Mouse (Mus musculus) embryonic facial prominence, embryonic 15.5 days (tissue): ENCODE results near the gene Dock4. TPM values are rescaled to one million over a fixed set of nuclear protein-coding genes. Genes with fewer than 3 reads are reported as not detected.

Experiments used
- ATAC-seq: fragments of 200-750 bp; cut with Nextera tagmentation; 2 replicates; pipeline ENCODE4 v1.8.0; 2017; ENCODE audit warnings: low read depth, moderate TSS enrichment; ENCODE audit not compliant: insufficient number of reproducible peaks, low FRiP score, low TSS enrichment
- H3K27ac ChIP-seq: fragments of 300-500 bp; sonication (generic); replicated peaks from 2 replicates; pipeline ENCODE4 v1.5.1; 2015; ENCODE audit warnings: mild to moderate bottlenecking, inconsistent platforms
- H3K27me3 ChIP-seq: fragments of 300-500 bp; sonication (generic); 2 replicates; pipeline ENCODE4 v1.6.1; 2015; ENCODE audit warnings: inconsistent platforms
- H3K36me3 ChIP-seq: fragments of 300-500 bp; sonication (generic); 2 replicates; pipeline ENCODE4 v1.6.1; 2015; ENCODE audit warnings: mild to moderate bottlenecking, inconsistent platforms
- H3K4me1 ChIP-seq: fragments of 300-500 bp; sonication (generic); 2 replicates; pipeline ENCODE4 v1.6.1; 2015; ENCODE audit warnings: inconsistent platforms
- H3K4me2 ChIP-seq: fragments of 300-500 bp; sonication (generic); replicated peaks from 2 replicates; pipeline ENCODE4 v1.6.1; 2015; ENCODE audit warnings: mild to moderate bottlenecking, inconsistent platforms
- H3K4me3 ChIP-seq: fragments of 300-500 bp; sonication (generic); replicated peaks from 2 replicates; pipeline ENCODE4 v1.5.1; 2015; ENCODE audit warnings: mild to moderate bottlenecking, inconsistent platforms
- H3K9ac ChIP-seq: fragments of 300-500 bp; sonication (generic); 2 replicates; pipeline ENCODE4 v1.6.1; 2015; ENCODE audit warnings: inconsistent platforms
- H3K9me3 ChIP-seq: fragments of 300-500 bp; sonication (generic); replicated peaks from 2 replicates; pipeline ENCODE4 v1.6.1; 2016; ENCODE audit warnings: inconsistent platforms
- WGBS: fragments of 180-500 bp; shearing (Covaris S2); methylation state at CpG from one replicate; pipeline ENCODE4 v1.1.7; 2015; 5-methylcytosine and 5-hydroxymethylcytosine counted together
- polyA plus RNA-seq: library from polyadenylated mRNA; unstranded; fragments of >200 nt; fragmentation: Nextera tagmentation; extraction: Ambion mirVana; gene quantifications from 2 replicates; pipeline ENCODE4 v1.2.1, GENCODE M21; 2015

Gene Dock4
- 12.3 and 12.9 TPM in 2 replicates for polyA plus RNA-seq

DNA sequence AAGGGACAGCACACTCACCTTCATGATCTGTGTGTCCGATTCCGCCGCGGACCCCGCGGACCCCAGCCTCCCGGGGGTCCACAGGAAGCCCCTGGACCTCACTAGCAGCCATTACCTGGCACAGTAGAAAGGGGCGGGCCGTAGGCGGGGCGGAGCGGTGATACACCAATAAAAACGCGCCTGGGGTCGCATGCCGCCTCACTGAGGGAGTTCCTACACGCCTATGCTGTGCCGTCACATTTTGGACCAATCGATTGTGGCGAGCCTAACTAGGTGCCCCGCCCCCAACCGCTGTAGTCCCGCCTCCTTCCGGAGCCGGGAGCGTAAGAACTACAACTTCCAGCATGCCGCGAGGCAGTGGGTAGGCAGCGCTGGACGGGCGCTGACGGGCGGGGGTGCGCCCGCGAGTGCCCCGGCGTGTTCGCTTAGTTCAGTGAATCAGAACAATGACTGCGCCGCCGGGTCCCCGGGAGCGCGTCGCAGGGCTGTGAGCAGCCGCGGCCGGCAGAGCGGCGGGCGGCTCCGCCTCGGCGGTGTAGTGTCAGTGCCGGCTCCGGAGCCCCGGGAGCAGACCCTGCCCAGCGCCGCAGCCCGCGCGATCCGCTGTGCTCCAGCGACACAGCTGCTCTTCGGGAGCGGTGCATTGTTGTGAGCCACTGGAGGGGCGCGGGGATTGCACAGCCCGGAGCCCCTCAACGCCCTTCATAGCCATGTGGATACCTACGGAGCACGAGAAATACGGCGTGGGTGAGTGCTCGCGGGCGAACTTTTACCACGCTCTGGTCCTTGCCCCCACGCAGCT lies at the start of gene Dock4, which contains the start of gene Zfp277:
Gene Dock4 (plus strand): TSS at position 305 of the 802 bp plus-strand sequence.
Gene Zfp277 (minus strand): TSS at position 255 of the 802 bp plus-strand sequence.
- WGBS: under 1% methylated on average over 80 of the region's 80 CpGs
- Histone ChIP-seq H3K9ac (peak within 1 kb of the TSS; percentile 82), H3K36me3 (no peaks in the 10 kb centered on the region), H3K4me2 (peak within 1 kb of the TSS; percentile 86), H3K4me3 (peak within 1 kb of the TSS; percentile 89), H3K27me3 (no peaks in the 10 kb centered on the region), H3K27ac (peak within 1 kb of the TSS; percentile 90), H3K4me1 (peaks cover 19% of the 10 kb centered on the region; the same call in 1 of the 2 replicates), H3K9me3 (no peaks in the 10 kb centered on the region)
- ATAC-seq: peak; percentile 99

DNA sequence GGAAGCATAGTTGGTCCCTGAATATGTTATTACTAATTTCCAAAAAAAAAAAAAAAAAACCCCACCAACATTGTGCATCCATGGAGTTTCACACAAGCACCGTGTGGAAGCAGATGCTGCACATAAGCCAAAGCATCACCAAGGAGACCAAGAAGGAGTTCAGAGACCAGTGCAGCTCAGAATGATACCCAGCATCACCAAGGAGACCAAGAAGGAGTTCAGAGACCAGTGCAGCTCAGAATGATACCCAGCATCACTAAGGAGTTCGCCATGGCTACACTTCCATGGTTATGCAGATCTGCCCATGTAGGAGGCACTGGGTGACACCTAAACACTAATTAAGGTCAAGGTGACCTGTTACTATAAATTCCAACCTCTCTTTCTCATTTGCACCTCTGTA lies 46.8 kb upstream of the Dock4 start:
- Histone ChIP-seq H3K9me3 (no peaks in the 10 kb centered on the region), H3K9ac (no peak overlapping the region), H3K4me2 (no peak overlapping the region), H3K4me3 (no peak overlapping the region), H3K27ac (no peak overlapping the region), H3K36me3 (no peaks in the 10 kb centered on the region), H3K27me3 (no peaks in the 10 kb centered on the region), H3K4me1 (no peaks in the 10 kb centered on the region)
- no peak for ATAC-seq
- 95% methylated on average over 2 of the region's 2 CpGs for WGBS

DNA sequence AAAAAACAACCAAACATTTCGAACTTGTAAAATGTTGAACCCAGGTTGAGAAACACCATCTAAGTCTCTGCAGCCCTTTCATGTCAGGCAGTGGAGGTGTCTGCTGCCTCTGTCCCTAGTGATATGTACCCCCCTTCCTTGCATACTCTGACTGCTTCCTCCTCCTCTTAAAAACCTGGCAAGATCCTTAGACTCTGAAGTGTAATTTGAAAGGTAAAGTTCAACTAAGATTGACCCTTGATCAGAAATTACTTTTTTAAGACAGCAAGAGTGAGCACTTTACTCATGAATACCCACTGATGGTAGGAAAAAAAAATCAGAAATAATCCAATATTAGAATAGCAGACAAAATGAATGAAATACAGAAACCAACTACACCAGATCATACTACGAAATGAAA lies 46.4 kb upstream of the Dock4 start:
- Histone ChIP-seq H3K9ac (no peak overlapping the region), H3K4me1 (no peaks in the 10 kb centered on the region), H3K4me3 (no peak overlapping the region), H3K27ac (no peak overlapping the region), H3K9me3 (no peaks in the 10 kb centered on the region), H3K36me3 (no peaks in the 10 kb centered on the region), H3K4me2 (no peak overlapping the region), H3K27me3 (no peaks in the 10 kb centered on the region)
- 96% methylated on average over 2 of the region's 2 CpGs for WGBS
- ATAC-seq: no peak

DNA sequence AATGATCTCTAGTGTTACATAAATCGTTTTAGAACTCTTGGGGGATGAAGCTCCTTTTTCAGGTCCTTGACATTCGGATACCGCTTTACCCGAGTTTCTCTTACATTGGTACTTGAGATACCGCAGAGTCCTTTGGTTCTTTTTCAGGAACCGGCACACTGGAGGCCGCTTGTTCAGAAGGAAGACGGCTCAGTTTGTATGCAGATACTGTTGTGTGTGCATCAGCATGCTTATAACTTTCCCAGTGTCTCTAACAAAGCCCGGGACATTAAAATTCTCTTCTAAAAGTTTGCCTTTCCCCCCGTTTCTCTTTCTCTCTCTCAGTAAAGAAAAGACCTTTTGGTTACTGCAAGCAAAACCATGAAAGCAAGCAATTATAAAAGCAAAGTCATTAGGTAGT lies 45.9 kb upstream of the Dock4 start:
- Histone ChIP-seq H3K27ac (no peak overlapping the region), H3K27me3 (no peaks in the 10 kb centered on the region), H3K36me3 (no peaks in the 10 kb centered on the region), H3K9me3 (no peaks in the 10 kb centered on the region), H3K4me2 (no peak overlapping the region), H3K4me1 (no peaks in the 10 kb centered on the region), H3K4me3 (no peak overlapping the region), H3K9ac (no peak overlapping the region)
- ATAC-seq: no peak
- 87% methylated on average over 10 of the region's 10 CpGs for WGBS

DNA sequence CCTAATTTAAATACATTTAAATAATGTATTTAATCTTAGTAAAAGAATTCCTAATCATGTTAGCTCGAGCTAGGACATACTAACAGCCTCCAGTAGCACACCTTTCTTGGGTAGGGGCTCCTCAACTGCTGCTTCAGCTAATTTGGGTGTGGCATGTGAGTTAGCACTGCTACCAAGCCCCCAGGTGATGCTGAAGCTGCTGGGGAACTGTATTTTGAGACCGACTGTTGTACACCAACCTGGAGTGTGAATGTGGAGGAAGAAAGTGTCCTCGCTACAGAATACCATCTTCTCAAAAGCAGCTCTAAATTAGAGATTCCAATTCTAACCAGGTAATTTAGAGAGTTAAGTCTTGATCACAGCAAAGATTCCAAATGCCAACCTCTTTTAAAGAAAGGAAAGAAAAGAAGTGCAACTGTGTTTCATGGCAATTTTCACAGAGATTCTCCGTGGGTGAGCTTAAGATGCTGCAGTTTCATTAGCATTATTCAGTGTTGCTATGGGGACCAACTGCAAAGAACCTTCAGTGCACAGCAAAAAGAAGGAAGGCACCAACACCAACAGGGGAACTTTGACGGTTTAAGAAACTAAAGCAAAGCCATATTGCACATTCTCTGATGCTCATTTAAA lies 31.0 kb upstream of the Dock4 start:
- Histone ChIP-seq H3K9me3 (no peaks in the 10 kb centered on the region), H3K4me3 (no peak overlapping the region), H3K4me1 (no peaks in the 10 kb centered on the region), H3K36me3 (no peaks in the 10 kb centered on the region; the same call in 1 of the 2 replicates), H3K9ac (no peak overlapping the region), H3K27me3 (no peaks in the 10 kb centered on the region), H3K4me2 (no peak overlapping the region), H3K27ac (no peak overlapping the region)
- ATAC-seq: no peak
- WGBS: 56% methylated on average over 5 of the region's 5 CpGs

DNA sequence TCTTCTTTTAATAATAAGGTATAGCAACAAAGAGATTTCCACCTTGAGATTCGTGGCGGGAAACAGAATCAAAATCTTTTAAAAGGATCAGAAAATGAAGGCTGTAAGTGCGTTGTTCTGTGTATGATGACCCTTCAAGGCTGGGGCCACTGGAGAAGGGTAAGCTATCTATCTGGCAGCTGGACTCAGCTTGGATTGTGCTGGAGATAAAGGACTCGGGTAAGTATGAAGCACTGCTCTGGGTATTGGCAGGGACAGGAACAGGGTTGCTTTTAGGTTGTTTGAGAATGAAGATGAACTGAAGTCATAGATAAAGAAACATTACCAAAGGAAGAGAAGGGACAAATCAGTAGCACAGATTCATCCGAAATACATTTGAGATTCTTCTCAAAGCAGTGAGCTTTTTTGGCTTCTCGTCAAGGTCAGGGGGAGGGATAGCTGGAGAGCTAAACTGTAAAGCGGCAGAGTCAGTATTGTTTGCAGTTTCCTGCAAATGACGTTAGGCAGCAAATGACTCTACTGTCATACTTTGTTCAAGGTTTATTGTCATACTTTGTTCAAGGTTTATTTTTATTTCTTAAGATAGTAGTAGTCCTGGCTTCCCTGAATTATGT lies 30.3 kb upstream of the Dock4 start:
- Histone ChIP-seq H3K9me3 (no peaks in the 10 kb centered on the region), H3K27ac (no peak overlapping the region), H3K4me2 (no peak overlapping the region), H3K4me1 (no peaks in the 10 kb centered on the region), H3K27me3 (no peaks in the 10 kb centered on the region), H3K36me3 (no peaks in the 10 kb centered on the region), H3K9ac (no peak overlapping the region), H3K4me3 (no peak overlapping the region)
- ATAC-seq: no peak
- 82% methylated on average over 8 of the region's 8 CpGs for WGBS

DNA sequence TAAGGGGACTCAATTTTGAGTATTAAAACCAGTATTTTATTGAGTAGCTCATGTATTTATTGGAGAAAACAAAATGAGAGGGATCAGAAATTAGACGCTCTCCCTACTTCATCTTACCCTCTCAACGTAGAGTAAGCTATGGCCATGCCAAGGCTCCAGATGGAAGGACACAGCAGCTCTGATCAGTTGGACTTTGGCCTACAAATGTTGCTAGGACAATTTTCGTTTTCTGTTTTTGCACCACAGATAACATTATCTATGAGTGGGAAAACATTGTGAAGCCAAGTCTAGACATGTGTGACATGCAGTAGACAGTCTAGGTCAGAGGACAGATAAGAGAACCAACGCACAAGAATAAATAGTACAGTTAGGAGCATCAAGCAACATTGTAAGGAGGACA lies 28.5 kb upstream of the Dock4 start:
- no peaks in the 10 kb centered on the region for H3K4me1 ChIP-seq
- H3K9ac ChIP-seq: no peak overlapping the region
- no peak overlapping the region for H3K27ac ChIP-seq
- H3K27me3 ChIP-seq: no peaks in the 10 kb centered on the region
- WGBS: 91% methylated on average over 4 of the region's 4 CpGs
- ATAC-seq: no peak
- H3K36me3 ChIP-seq: no peaks in the 10 kb centered on the region
- H3K4me3 ChIP-seq: no peak overlapping the region
- no peaks in the 10 kb centered on the region for H3K9me3 ChIP-seq
- H3K4me2 ChIP-seq: no peak overlapping the region

DNA sequence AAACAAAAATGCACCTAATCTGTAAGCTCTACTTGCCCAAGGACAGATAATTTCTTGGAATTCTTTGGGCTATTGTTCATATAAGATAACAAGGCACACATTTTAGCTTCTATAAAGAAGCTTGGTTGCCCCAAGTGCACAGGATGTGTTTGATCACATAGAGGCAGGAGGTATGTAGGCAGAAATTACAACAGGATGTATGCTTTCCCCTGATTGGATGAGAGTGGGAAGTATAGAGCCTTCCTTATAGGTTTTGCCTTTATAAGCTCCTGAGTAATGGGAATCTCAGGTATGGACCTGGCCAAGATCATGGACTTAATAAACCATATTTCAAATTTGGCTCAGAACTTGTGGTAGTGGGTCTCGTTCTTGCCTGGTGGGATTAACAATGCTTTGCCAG lies 20.8 kb upstream of the Dock4 start:
- H3K4me1 ChIP-seq: peaks cover 3% of the 10 kb centered on the region
- H3K27ac ChIP-seq: no peak overlapping the region
- no peaks in the 10 kb centered on the region for H3K27me3 ChIP-seq
- no peak overlapping the region for H3K9ac ChIP-seq
- no peaks in the 10 kb centered on the region for H3K9me3 ChIP-seq
- ATAC-seq: no peak
- no peaks in the 10 kb centered on the region; the same call in 1 of the 2 replicates for H3K36me3 ChIP-seq
- H3K4me2 ChIP-seq: no peak overlapping the region
- WGBS: 82% methylated on average over 1 of the region's 1 CpGs
- no peak overlapping the region for H3K4me3 ChIP-seq

DNA sequence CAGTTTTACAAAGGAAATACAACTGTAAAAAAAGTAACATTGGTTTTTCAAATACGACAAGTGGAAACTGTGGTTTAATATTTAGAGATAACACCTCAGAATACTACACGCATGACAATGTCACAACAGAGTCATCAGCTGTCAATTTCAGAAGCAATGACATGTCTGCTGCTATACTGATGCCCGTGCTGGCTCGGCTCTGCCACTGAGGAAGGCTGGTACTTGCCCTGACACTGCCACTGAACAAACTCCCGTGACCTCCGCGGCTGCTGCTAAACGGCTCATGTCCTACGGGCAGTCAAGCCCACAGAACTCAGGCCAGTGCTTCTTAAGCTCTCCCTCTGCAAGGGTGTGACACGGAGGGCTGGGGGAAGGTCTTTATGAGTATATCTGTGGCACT lies 18.1 kb upstream of the Dock4 start:
- Histone ChIP-seq H3K27ac (no peak overlapping the region), H3K4me3 (no peak overlapping the region), H3K9me3 (no peaks in the 10 kb centered on the region), H3K4me1 (peaks cover 15% of the 10 kb centered on the region), H3K36me3 (no peaks in the 10 kb centered on the region; the same call in 1 of the 2 replicates), H3K27me3 (no peaks in the 10 kb centered on the region), H3K9ac (no peak overlapping the region), H3K4me2 (no peak overlapping the region)
- 86% methylated on average over 10 of the region's 10 CpGs for WGBS
- ATAC-seq: no peak

DNA sequence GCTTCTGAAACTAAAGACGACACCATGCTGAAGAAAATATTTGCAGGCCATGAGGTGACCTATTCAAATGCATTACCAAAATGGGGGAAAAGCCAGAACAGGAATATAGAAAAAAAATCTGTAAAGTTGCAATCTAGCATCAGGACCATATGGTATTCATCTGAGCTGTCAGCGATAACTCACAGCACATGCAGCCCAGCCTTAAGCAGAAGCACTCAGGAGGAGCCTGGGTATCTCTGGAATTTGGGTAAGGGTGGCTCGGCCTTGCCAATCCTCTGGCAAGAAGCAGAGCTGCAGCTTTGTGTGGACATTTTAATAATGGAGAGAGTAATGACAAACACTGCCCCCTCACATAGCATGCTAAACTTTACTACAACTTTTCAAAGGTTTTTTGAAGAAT lies 15.8 kb upstream of the Dock4 start:
- Histone ChIP-seq H3K27ac (no peak overlapping the region), H3K9ac (no peak overlapping the region), H3K36me3 (no peaks in the 10 kb centered on the region; the same call in 1 of the 2 replicates), H3K4me2 (no peak overlapping the region), H3K4me1 (peaks cover 15% of the 10 kb centered on the region), H3K9me3 (no peaks in the 10 kb centered on the region), H3K4me3 (no peak overlapping the region), H3K27me3 (no peaks in the 10 kb centered on the region)
- ATAC-seq: no peak
- 26% methylated on average over 3 of the region's 3 CpGs for WGBS

DNA sequence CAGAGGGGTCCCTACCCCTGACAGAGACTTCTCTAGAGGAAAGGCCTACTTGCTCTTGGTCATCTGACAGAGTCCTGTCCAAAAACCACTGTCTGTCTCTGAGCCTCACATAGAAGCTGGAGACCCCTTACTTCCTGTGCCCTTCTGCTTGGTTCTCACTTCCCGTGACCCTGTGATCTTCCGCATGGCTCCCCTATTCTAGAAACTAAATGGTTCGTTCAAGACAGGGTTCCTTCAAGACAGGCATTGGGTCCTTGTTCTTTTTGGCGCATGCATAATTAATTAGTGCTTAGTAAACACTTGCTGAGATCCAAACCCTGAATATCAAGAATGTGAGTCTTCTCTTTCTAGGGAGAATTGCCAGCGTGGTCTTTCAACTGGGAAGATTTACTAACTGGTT lies 14.7 kb upstream of the Dock4 start:
- 69% methylated on average over 5 of the region's 5 CpGs for WGBS

More for the DNA sequence above, 14.7 kb upstream of the Dock4 start:
- Histone ChIP-seq H3K36me3 (no peaks in the 10 kb centered on the region), H3K4me1 (peaks cover 15% of the 10 kb centered on the region), H3K9ac (no peak overlapping the region), H3K27ac (no peak overlapping the region), H3K4me3 (no peak overlapping the region), H3K4me2 (no peak overlapping the region), H3K27me3 (no peaks in the 10 kb centered on the region), H3K9me3 (no peaks in the 10 kb centered on the region)
- no peak for ATAC-seq
